Mouse (Mus musculus) CH12.LX (cell line): ENCODE results near the gene Mef2d.

Experiments used
- CTCF ChIP-seq, 2 experiments: IDR thresholded peaks in 1 of 2; conservative IDR thresholded peaks in 1 of 2; 2 replicates each; pipeline ENCODE4 v1.5.1; 2011 to 2012; ENCODE audit warnings: low read depth in 2 of 2, low read length in 2 of 2, improper control_type of control experiment in 1 of 2, inconsistent platforms in 1 of 2, mild to moderate bottlenecking in 1 of 2, moderate library complexity in 1 of 2
- NELFE ChIP-seq: IDR thresholded peaks from 2 replicates; pipeline ENCODE4 v1.6.1; 2011; ENCODE audit warnings: low read depth, low read length, improper control_type of control experiment
- POLR2A ChIP-seq: IDR thresholded peaks from 2 replicates; pipeline ENCODE4 v1.6.1; 2011; ENCODE audit warnings: low read depth, mild to moderate bottlenecking, improper control_type of control experiment, low read length
- SIN3A ChIP-seq: IDR thresholded peaks from 2 replicates; pipeline ENCODE4 v1.6.1; 2012; ENCODE audit warnings: low read length, improper control_type of control experiment, inconsistent platforms
- TBP ChIP-seq: conservative IDR thresholded peaks from 2 replicates; pipeline ENCODE4 v1.6.1; 2011; ENCODE audit warnings: low read depth, low read length, improper control_type of control experiment
- ZNF384 ChIP-seq: IDR thresholded peaks from 2 replicates; pipeline ENCODE4 v1.6.1; 2012; ENCODE audit warnings: low read depth, low read length, improper control_type of control experiment, inconsistent platforms

- TF ChIP-seq SIN3A (no peak), POLR2A (no peak), ZNF384 (no peak), CTCF (conservative IDR thresholded peaks at IDR 0.05 in 1 of 2, IDR thresholded peaks at IDR 0.05 in 1 of 2; ENCODE audit: low read depth in 2 of 2, low read length in 2 of 2) (no peak), TBP (no peak), NELFE (no peak)
These were observed 13.2 kb upstream of the Mef2d start for GRCm38 (mm10) chr3:88129006-88129405.
